Comparison of ENCODE assay signal across 8 mouse cellular contexts in genomic region chr9:44067241-44067959, GRCm38 (mm10). TPM values are rescaled to one million over a fixed set of nuclear protein-coding genes. Genes with fewer than 3 reads are reported as not detected.
DNase-seq lines count a peak whose midpoint lies in the region; ATAC-seq and TF ChIP-seq lines count a peak whose summit lies in the region.

No protein-coding gene starts in this region.

- DNase-seq in layer of hippocampus, adult 2 months (ENCODE audit: low spot score in 2 of 2) = no peak
- DNase-seq in layer of hippocampus, adult 8-10 months (ENCODE audit: low spot score in 2 of 2) = no peak
- DNase-seq in ovary, adult 18-20 months (ENCODE audit: low spot score) = no peak
- DNase-seq in layer of hippocampus, postnatal 25 days (ENCODE audit: extremely low spot score in 1 of 2, low spot score in 1 of 2) = no peak
- DNase-seq in c-Kit-positive CD71-positive TER-119-positive erythroid progenitor cells, embryonic 14.5 days (ENCODE audit: low spot score) = no peak

- WGBS in heart, embryonic 16.5 days = 5% methylated on average over 15 of the region's 15 CpGs

- H3K9ac ChIP-seq in heart, embryonic 16.5 days (ENCODE audit: low read length) = peak overlapping the region; percentile 78

- no peaks in the 10 kb centered on the region for H3K27me3 ChIP-seq in heart, embryonic 16.5 days (ENCODE audit: control insufficient read depth, insufficient read depth, low read length)

- H3K4me2 ChIP-seq in heart, embryonic 16.5 days (ENCODE audit: low read depth, low read length) = peak overlapping the region; percentile 85

- H3K36me3 ChIP-seq in heart, embryonic 16.5 days (ENCODE audit: control insufficient read depth, insufficient read depth) = no peaks in the 10 kb centered on the region

- ATAC-seq in activated CD4-positive, CD25-positive, alpha-beta regulatory T cell, adult 4 months = peak; percentile 20
- peak; percentile 28 for ATAC-seq in heart, embryonic 16.5 days (replicated peaks; ENCODE audit: extremely low read depth, insufficient read depth, low FRiP score)
- ATAC-seq in megakaryocyte progenitor cell, adult 5-6 weeks (replicated peaks; ENCODE audit: poor library complexity) = peak; percentile 40

- peaks cover 34% of the 10 kb centered on the region for H3K4me1 ChIP-seq in heart, embryonic 16.5 days (ENCODE audit: control insufficient read depth, insufficient read depth, low read length)

- H3K27ac ChIP-seq in layer of hippocampus, adult 2 months = peak overlapping the region; percentile 97
- peak overlapping the region; percentile 70 for H3K27ac ChIP-seq in heart, embryonic 16.5 days (ENCODE audit: low read length)

- TF ChIP-seq CTCF in layer of hippocampus, adult 2 months (conservative IDR thresholded peaks at IDR 0.05) = no peak

- H3K9me3 ChIP-seq in heart, embryonic 16.5 days (replicated peaks; ENCODE audit: control insufficient read depth, low read length) = no peaks in the 10 kb centered on the region

- peak overlapping the region; percentile 84 for H3K4me3 ChIP-seq in layer of hippocampus, adult 2 months
- H3K4me3 ChIP-seq in heart, embryonic 16.5 days (ENCODE audit: low read length) = peak overlapping the region; percentile 74

RNA-seq across cellular contexts. Expression of gene Usp2, which starts 0.6 kb away (rescaled TPM):
- total RNA-seq in layer of hippocampus, adult 2 months (2021) = 10 to 100 TPM; 79.2 to 82.4 TPM
- total RNA-seq in layer of hippocampus, adult 8-10 months (2022) = 100 to 1,000 TPM in 1 of 4 experiments, 10 to 100 TPM in 3; 82.1 to 101 (median 90.9) TPM
- polyA plus RNA-seq in activated CD4-positive, CD25-positive, alpha-beta regulatory T cell, adult 4 months (2017; shearing (Covaris generic)) = 1 to 10 TPM; 1.6 to 1.7 TPM
- polyA plus RNA-seq in heart, embryonic 16.5 days (2015; fragmentation: Nextera tagmentation; extraction: Ambion mirVana) = 77.5 and 89.6 TPM in 2 replicates
- total RNA-seq in megakaryocyte progenitor cell, adult 5-6 weeks (2015) = 5.5 and 16.4 TPM in 2 replicates
- total RNA-seq in megakaryocyte progenitor cell, adult 5-6 weeks (2017) = 2.5 and 5.3 TPM in 2 replicates
- 10 to 100 TPM; 59.4 to 81.4 TPM for total RNA-seq in layer of hippocampus, postnatal 25 days (2021)

RNA-seq across cellular contexts. Expression of gene Thy1, which starts 24.2 kb away (rescaled TPM):
- total RNA-seq in layer of hippocampus, adult 2 months (2021) = 100 to 1,000 TPM; 854 to 892 TPM
- 1,000 to 10,000 TPM in 2 of 4 experiments, 100 to 1,000 TPM in 2; 838 to 6,022 (median 3,337) TPM for total RNA-seq in layer of hippocampus, adult 8-10 months (2022)
- polyA plus RNA-seq in activated CD4-positive, CD25-positive, alpha-beta regulatory T cell, adult 4 months (2017; shearing (Covaris generic)) = 100 to 1,000 TPM; 218 to 257 TPM
- polyA plus RNA-seq in heart, embryonic 16.5 days (2015; fragmentation: Nextera tagmentation; extraction: Ambion mirVana) = 8.7 and 21.5 TPM in 2 replicates
- total RNA-seq in megakaryocyte progenitor cell, adult 5-6 weeks (2015) = 0.32 and 1.1 TPM in 2 replicates
- 0.21 and 1.2 TPM in 2 replicates for total RNA-seq in megakaryocyte progenitor cell, adult 5-6 weeks (2017)
- total RNA-seq in layer of hippocampus, postnatal 25 days (2021) = 100 to 1,000 TPM; 833 to 928 TPM

RNA-seq across cellular contexts. Expression of gene Mfrp, which starts 34.1 kb away (rescaled TPM):
- 1 to 10 TPM in 1 of 2 experiments, not detected in 1; 1.3 TPM for total RNA-seq in layer of hippocampus, adult 2 months (2021)
- total RNA-seq in layer of hippocampus, adult 8-10 months (2022) = 1 to 10 TPM in 2 of 4 experiments, under 1 TPM in 2; 0.33 to 1.4 (median 0.95) TPM
- polyA plus RNA-seq in activated CD4-positive, CD25-positive, alpha-beta regulatory T cell, adult 4 months (2017; shearing (Covaris generic)) = not detected
- 0.12 TPM in 1 of 2 replicates, not detected in the other for polyA plus RNA-seq in heart, embryonic 16.5 days (2015; fragmentation: Nextera tagmentation; extraction: Ambion mirVana)
- total RNA-seq in megakaryocyte progenitor cell, adult 5-6 weeks (2015) = not detected in 2 replicates
- 0.12 TPM in 1 of 2 replicates, not detected in the other for total RNA-seq in megakaryocyte progenitor cell, adult 5-6 weeks (2017)
- under 1 TPM; 0.31 to 0.49 TPM for total RNA-seq in layer of hippocampus, postnatal 25 days (2021)

RNA-seq across cellular contexts. Expression of gene C1qtnf5, which starts 39.6 kb away (rescaled TPM):
- total RNA-seq in layer of hippocampus, adult 2 months (2021) = 10 to 100 TPM; 12.3 to 14.4 TPM
- 10 to 100 TPM; 14.6 to 23.4 (median 18.8) TPM for total RNA-seq in layer of hippocampus, adult 8-10 months (2022)
- not detected for polyA plus RNA-seq in activated CD4-positive, CD25-positive, alpha-beta regulatory T cell, adult 4 months (2017; shearing (Covaris generic))
- 3.5 and 4.2 TPM in 2 replicates for polyA plus RNA-seq in heart, embryonic 16.5 days (2015; fragmentation: Nextera tagmentation; extraction: Ambion mirVana)
- not detected in 2 replicates for total RNA-seq in megakaryocyte progenitor cell, adult 5-6 weeks (2015)
- total RNA-seq in megakaryocyte progenitor cell, adult 5-6 weeks (2017) = not detected in 2 replicates
- 10 to 100 TPM; 13.6 to 16.8 TPM for total RNA-seq in layer of hippocampus, postnatal 25 days (2021)

RNA-seq across cellular contexts. Expression of gene Gm49380, which starts 45.9 kb away (rescaled TPM):
- under 1 TPM; 0.27 to 0.38 TPM for total RNA-seq in layer of hippocampus, adult 2 months (2021)
- 1 to 10 TPM in 1 of 4 experiments, under 1 TPM in 3; 0.43 to 1.1 (median 0.58) TPM for total RNA-seq in layer of hippocampus, adult 8-10 months (2022)
- not detected for polyA plus RNA-seq in activated CD4-positive, CD25-positive, alpha-beta regulatory T cell, adult 4 months (2017; shearing (Covaris generic))
- polyA plus RNA-seq in heart, embryonic 16.5 days (2015; fragmentation: Nextera tagmentation; extraction: Ambion mirVana) = 0.07 and 0.20 TPM in 2 replicates
- not detected in 2 replicates for total RNA-seq in megakaryocyte progenitor cell, adult 5-6 weeks (2015)
- total RNA-seq in megakaryocyte progenitor cell, adult 5-6 weeks (2017) = not detected in 2 replicates
- total RNA-seq in layer of hippocampus, postnatal 25 days (2021) = under 1 TPM in 1 of 2 experiments, not detected in 1; 0.28 TPM

Comparison
In these comparisons a context has a peak if more than half of its experiments do, and no peak if none do; other contexts are left out.
1. RNA of gene Thy1, which starts 24.2 kb away (total RNA-seq): 838 to 6,022 TPM in layer of hippocampus, adult 8-10 months, 833 to 928 TPM in layer of hippocampus, postnatal 25 days and 854 to 892 TPM in layer of hippocampus, adult 2 months; 0.21 to 1.2 TPM in megakaryocyte progenitor cell, adult 5-6 weeks; every median in the first group is over 100 times any median in the second.
2. Peak in every context shown above with its lines, with median percentiles within 50 percentile points of each other: ATAC-seq.